Mouse (Mus musculus) CH12.LX (cell line): Measurements from ENCODE around the gene Atg4b.

Experiments used
- CTCF ChIP-seq, 2 experiments: IDR thresholded peaks in 1 of 2; conservative IDR thresholded peaks in 1 of 2; 2 replicates each; pipeline ENCODE4 v1.5.1; 2011 to 2012; ENCODE audit warnings: low read depth in 2 of 2, low read length in 2 of 2, improper control_type of control experiment in 1 of 2, inconsistent platforms in 1 of 2, mild to moderate bottlenecking in 1 of 2, moderate library complexity in 1 of 2
- E2F4 ChIP-seq: IDR thresholded peaks from 2 replicates; pipeline ENCODE4 v1.6.1; 2011; ENCODE audit warnings: low read depth, low read length, improper control_type of control experiment; ENCODE audit not compliant: insufficient replicate concordance
- GABPA ChIP-seq: IDR thresholded peaks from 2 replicates; pipeline ENCODE4 v1.6.1; 2012; ENCODE audit warnings: low read depth, low read length, improper control_type of control experiment, inconsistent platforms; ENCODE audit not compliant: insufficient replicate concordance
- KAT2A ChIP-seq: IDR thresholded peaks from 2 replicates; pipeline ENCODE4 v1.6.1; 2012; ENCODE audit warnings: low read length, improper control_type of control experiment, inconsistent platforms; ENCODE audit not compliant: insufficient replicate concordance
- MXI1 ChIP-seq: IDR thresholded peaks from 2 replicates; pipeline ENCODE4 v1.6.1; 2011; ENCODE audit warnings: mild to moderate bottlenecking, low read depth, low read length, improper control_type of control experiment
- MYC ChIP-seq: IDR thresholded peaks from 2 replicates; pipeline ENCODE4 v1.6.1; 2011; ENCODE audit warnings: low read depth, mild to moderate bottlenecking, improper control_type of control experiment, low read length
- POLR2A ChIP-seq: IDR thresholded peaks from 2 replicates; pipeline ENCODE4 v1.6.1; 2011; ENCODE audit warnings: low read depth, mild to moderate bottlenecking, improper control_type of control experiment, low read length
- SMC3 ChIP-seq: IDR thresholded peaks from 2 replicates; pipeline ENCODE4 v1.6.1; 2011; ENCODE audit warnings: low read depth, low read length, improper control_type of control experiment

DNA sequence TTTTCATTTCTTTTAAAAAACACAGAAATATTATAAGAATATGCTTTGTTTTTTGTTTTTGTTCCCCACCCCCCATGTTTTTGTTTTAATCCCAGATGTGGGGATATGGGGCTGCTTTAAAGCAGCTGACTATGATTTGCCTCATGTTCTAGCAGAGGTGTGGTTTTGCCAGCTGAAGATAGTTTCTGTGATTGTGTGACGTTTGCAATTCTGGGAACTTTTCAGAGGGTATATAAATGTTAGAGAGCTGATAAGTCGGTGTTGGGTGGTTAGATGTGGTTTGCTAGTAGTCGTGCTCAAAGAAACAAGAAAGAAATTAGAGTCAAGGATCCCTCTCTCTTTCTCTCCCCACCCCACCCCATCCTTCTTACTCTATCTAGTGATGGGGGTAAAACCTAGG lies 15.4 kb upstream of the Atg4b start:
- TF ChIP-seq POLR2A (no peak), KAT2A (no peak), SMC3 (no peak), E2F4 (no peak), CTCF (conservative IDR thresholded peaks at IDR 0.05 in 1 of 2, IDR thresholded peaks at IDR 0.05 in 1 of 2; ENCODE audit: low read depth in 2 of 2, low read length in 2 of 2) (no peak), MYC (no peak), MXI1 (no peak), GABPA (no peak)
